Mouse (Mus musculus) kidney, postnatal 0 days (tissue): ENCODE measurements at regions not wholly inside any gene's neighbourhood (a gene's known extent, or its start where the extent isn't known, plus 50 kb on each side); places are given as distances from the start of the nearest gene placed in this dataset.
"Not testable (repeated sequence)": the region's sequence is repeated elsewhere in the genome, so short reads cannot be mapped to it uniquely, and the experiment has no call there.

Source experiments
- ATAC-seq: fragments of 200-750 bp; cut with Nextera tagmentation; replicated peaks from 2 replicates; pipeline ENCODE4 v1.8.0; 2017; ENCODE audit warnings: low read depth, moderate number of reproducible peaks, moderate TSS enrichment, moderate library complexity; ENCODE audit not compliant: low FRiP score
- DNase-seq: peaks from one replicate; pipeline ENCODE4 v3.0.0-alpha.2; 2016; ENCODE audit warnings: low spot score
- H3K27ac ChIP-seq: fragments of 300-500 bp; sonication (generic); 2 replicates; pipeline ENCODE4 v1.5.1; 2014; ENCODE audit warnings: mild to moderate bottlenecking
- H3K27me3 ChIP-seq: fragments of 300-500 bp; sonication (generic); 2 replicates; pipeline ENCODE4 v1.6.1; 2014; ENCODE audit warnings: low read length, mixed read lengths; ENCODE audit not compliant: insufficient read depth
- H3K36me3 ChIP-seq: fragments of 300-500 bp; sonication (generic); 2 replicates; pipeline ENCODE4 v1.6.1; 2014; ENCODE audit warnings: low read length, mixed read lengths; ENCODE audit not compliant: insufficient read depth
- H3K4me1 ChIP-seq: fragments of 300-500 bp; sonication (generic); replicated peaks from 2 replicates; pipeline ENCODE4 v1.6.1; 2014; ENCODE audit warnings: antibody characterized with exemption, low read length, mixed read lengths; ENCODE audit not compliant: insufficient read depth
- H3K4me2 ChIP-seq: fragments of 300-500 bp; sonication (generic); 2 replicates; pipeline ENCODE4 v1.6.1; 2014; ENCODE audit warnings: mild to moderate bottlenecking, low read length, moderate library complexity, mixed read lengths
- H3K4me3 ChIP-seq: fragments of 300-500 bp; sonication (generic); replicated peaks from 2 replicates; pipeline ENCODE4 v1.5.1; 2014; ENCODE audit warnings: low read depth, low read length
- H3K9ac ChIP-seq: fragments of 300-500 bp; sonication (generic); 2 replicates; pipeline ENCODE4 v1.6.1; 2014; ENCODE audit warnings: low read depth, low read length
- H3K9me3 ChIP-seq: fragments of 300-500 bp; sonication (generic); replicated peaks from 2 replicates; pipeline ENCODE4 v1.6.1; 2016; ENCODE audit warnings: low read length, inconsistent platforms, mixed read lengths
- CTCF ChIP-seq: IDR thresholded peaks from 2 replicates; pipeline ENCODE4 v1.5.1; 2016; ENCODE audit warnings: antibody characterized with exemption, low read depth, mild to moderate bottlenecking, moderate library complexity
- WGBS: fragments of 180-500 bp; shearing (Covaris S2); extraction: QIAGEN DNeasy Blood & Tissue Kit; methylation state at CpG from one replicate; pipeline ENCODE4 v1.1.7; 2014; 5-methylcytosine and 5-hydroxymethylcytosine counted together

DNA sequence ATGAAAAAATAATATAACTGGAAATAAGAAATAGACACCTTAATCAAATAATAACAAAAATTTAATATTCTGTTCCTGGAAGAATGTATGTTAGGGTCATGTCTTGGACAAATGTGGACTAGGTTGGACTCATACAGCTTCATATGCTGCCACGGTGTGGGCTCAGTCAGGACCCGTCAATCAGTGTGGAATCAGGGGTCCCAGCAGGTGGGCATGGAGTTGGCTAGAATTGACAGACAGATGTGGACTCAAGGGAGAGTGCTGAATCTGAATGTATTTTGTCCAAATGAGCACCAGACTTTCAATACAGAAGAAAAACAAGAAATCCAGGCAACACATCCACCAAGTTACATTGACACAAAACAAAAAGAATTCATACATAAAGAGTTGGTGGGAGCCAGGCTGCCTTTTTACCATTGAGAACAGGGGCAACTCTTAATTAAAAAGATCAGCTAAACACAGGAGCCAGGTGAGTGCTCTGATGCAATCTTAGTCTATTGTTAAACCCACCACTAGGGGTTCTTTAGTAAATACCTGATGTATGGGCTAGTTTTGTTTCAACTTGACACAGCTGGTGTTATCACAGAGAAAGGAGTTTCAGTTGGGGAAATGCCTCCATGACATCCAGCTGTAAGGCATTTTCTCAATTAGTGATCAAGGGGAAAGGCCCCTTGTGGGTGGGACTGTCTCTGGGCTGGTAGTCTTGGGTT, 1035.4 kb upstream of the Cntn5 start:
- Histone ChIP-seq H3K4me2 (no peak overlapping the region), H3K4me1 (no peaks in the 10 kb centered on the region), H3K4me3 (no peak overlapping the region), H3K9me3 (no peaks in the 10 kb centered on the region), H3K27me3 (no peaks in the 10 kb centered on the region), H3K9ac (no peak overlapping the region), H3K27ac (no peak overlapping the region), H3K36me3 (no peaks in the 10 kb centered on the region)
- 59% methylated on average over 2 of the region's 2 CpGs for WGBS
- no peak for ATAC-seq
- no peak for DNase-seq
- TF ChIP-seq CTCF, result no peak

GRCm38 (mm10) chr9:11925501-11925900, 1020.9 kb upstream of the Cntn5 start:
- no peak overlapping the region for H3K4me2 ChIP-seq
- no peaks in the 10 kb centered on the region for H3K4me1 ChIP-seq
- H3K4me3 ChIP-seq, result no peak overlapping the region
- TF ChIP-seq CTCF, result no peak
- H3K36me3 ChIP-seq, result no peaks in the 10 kb centered on the region
- no peaks in the 10 kb centered on the region for H3K9me3 ChIP-seq
- DNase-seq, result no peak
- 63% methylated on average over 4 of the region's 4 CpGs for WGBS
- no peak overlapping the region for H3K27ac ChIP-seq
- no peak for ATAC-seq
- no peak overlapping the region for H3K9ac ChIP-seq
- H3K27me3 ChIP-seq, result no peaks in the 10 kb centered on the region

GRCm38 (mm10) chr9:11923591-11924355, 1019.2 kb upstream of the Cntn5 start:
- H3K36me3 ChIP-seq, H3K27ac ChIP-seq, H3K4me2 ChIP-seq, DNase-seq, H3K4me1 ChIP-seq, H3K4me3 ChIP-seq, H3K9me3 ChIP-seq, ATAC-seq, H3K27me3 ChIP-seq, H3K9ac ChIP-seq: not testable (repeated sequence)
- WGBS, result 78% methylated on average over 3 of the region's 3 CpGs

GRCm38 (mm10) chr9:11920251-11920650, 1015.7 kb upstream of the Cntn5 start:
- DNase-seq (no peak), ATAC-seq (no peak)
- Histone ChIP-seq H3K9ac (no peak overlapping the region), H3K4me1 (no peaks in the 10 kb centered on the region), H3K27ac (no peak overlapping the region), H3K4me3 (no peak overlapping the region), H3K4me2 (no peak overlapping the region), H3K27me3 (no peaks in the 10 kb centered on the region), H3K36me3 (no peaks in the 10 kb centered on the region), H3K9me3 (no peaks in the 10 kb centered on the region)
- WGBS, result 68% methylated on average over 3 of the region's 3 CpGs
- no peak for TF ChIP-seq CTCF

- 67% methylated on average over 1 of the region's 1 CpGs for WGBS
- Histone ChIP-seq H3K4me2 (no peak overlapping the region), H3K27ac (no peak overlapping the region), H3K4me3 (no peak overlapping the region), H3K9me3 (no peaks in the 10 kb centered on the region), H3K36me3 (no peaks in the 10 kb centered on the region), H3K27me3 (no peaks in the 10 kb centered on the region), H3K9ac (no peak overlapping the region), H3K4me1 (no peaks in the 10 kb centered on the region)
- TF ChIP-seq CTCF, result no peak
- no peak for ATAC-seq
- DNase-seq, result no peak
Observed at GRCm38 (mm10) chr9:11898232-11898631, 993.7 kb upstream of the Cntn5 start.

- no peak for DNase-seq
- H3K36me3 ChIP-seq, result no peaks in the 10 kb centered on the region
- H3K27me3 ChIP-seq, result no peaks in the 10 kb centered on the region
- no peaks in the 10 kb centered on the region for H3K9me3 ChIP-seq
- H3K4me3 ChIP-seq, result no peak overlapping the region
- no peaks in the 10 kb centered on the region for H3K4me1 ChIP-seq
- ATAC-seq, result no peak
- H3K9ac ChIP-seq, result no peak overlapping the region
- WGBS, result 80% methylated on average over 1 of the region's 1 CpGs
- no peak for TF ChIP-seq CTCF
- H3K4me2 ChIP-seq, result no peak overlapping the region
- H3K27ac ChIP-seq, result no peak overlapping the region
Observed at GRCm38 (mm10) chr9:11885784-11886183, 981.2 kb upstream of the Cntn5 start.
